Mouse (Mus musculus): ENCODE data around the gene Tac2.

Gene Tac2

GRCm38 (mm10) chr10:127724178-127724577 is at the start of gene Tac2:
Gene Tac2 (plus strand): TSS chr10:127724478.
- in situ Hi-C loops (cut with MboI, MseI) = no loop called here

GRCm38 (mm10) chr10:127674794-127675522 is 49.3 kb upstream of the Tac2 start:
- in situ Hi-C loops (cut with MboI, MseI) = loop anchor here (10.0 kb wide), 1 partner anchor 630 kb away; the partner anchor contains the start of genes Cyp27b1, Eef1akmt3 and Mettl1

DNA sequence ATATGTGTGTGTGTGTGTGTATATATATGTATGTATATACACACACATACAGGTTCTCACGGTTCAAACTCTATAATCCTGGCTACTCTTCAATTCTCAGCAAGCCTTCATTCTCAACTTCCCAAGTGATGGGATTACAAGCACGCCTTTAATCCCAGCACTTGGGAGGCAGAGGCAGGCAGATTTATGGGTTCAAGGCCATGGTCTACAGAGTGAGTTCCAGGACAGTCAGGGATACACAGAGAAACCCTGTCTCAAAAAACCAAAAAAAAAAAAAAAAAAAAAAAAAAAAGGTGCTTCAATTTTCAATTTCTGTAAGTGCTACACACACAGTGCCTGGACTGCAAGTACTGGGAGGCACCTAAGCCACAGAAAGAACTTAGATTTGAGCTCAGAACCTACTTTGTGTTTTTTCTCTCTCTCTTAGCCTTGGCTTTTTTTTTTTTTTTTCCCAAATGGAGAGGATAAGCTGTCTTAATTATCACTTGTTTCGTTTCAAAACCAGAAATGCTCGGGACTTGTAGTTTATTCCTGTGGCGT is 48.3 kb upstream of the Tac2 start:
- in situ Hi-C loops (cut with MboI, MseI) = loop anchor here (10.0 kb wide), 1 partner anchor 631 kb away; the partner anchor contains the start of genes Cyp27b1, Eef1akmt3 and Mettl1

GRCm38 (mm10) chr10:127676691-127677548 is 47.4 kb upstream of the Tac2 start:
- in situ Hi-C loops (cut with MboI, MseI) = loop anchor here (10.0 kb wide), 1 partner anchor 632 kb away; the partner anchor contains the start of genes Cyp27b1, Eef1akmt3 and Mettl1

DNA sequence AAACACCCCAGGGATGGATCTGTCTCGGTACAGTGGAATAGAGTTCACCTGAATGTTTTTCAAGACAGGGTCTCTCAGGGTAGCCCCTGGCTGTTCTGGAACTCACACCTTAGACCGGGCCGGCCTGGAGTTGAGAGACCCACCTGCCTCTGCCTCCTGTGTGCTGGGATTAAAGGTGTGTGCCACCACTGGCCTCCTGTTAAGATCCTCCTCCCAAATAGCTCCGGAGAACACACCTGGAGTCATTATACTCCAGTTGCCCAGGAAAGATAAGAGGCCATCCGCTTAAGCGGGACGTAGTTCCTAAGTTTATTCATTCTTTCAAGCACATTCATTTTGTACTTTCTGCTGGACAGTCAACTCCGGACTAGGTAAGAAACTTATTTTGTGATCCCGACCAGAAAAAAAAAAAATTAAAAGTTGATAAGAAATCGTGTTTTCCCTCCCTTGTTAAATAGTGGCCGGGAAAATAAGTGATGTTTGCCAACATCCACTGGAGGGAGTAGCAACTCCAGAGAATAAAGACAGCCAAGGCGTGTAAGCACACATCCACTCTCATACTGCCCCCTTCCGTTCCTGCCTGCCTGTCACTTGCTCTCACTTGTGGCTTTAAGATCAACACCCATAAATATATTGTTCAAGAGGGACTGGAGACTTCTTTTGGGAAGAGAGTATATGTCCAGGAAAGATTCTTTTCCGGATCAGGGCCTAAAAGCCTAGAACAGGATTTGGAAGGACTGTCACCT is 46.5 kb upstream of the Tac2 start:
- in situ Hi-C loops (cut with MboI, MseI) = loop anchor here (10.0 kb wide), 1 partner anchor 633 kb away; the partner anchor contains the start of genes Cyp27b1, Eef1akmt3 and Mettl1

- in situ Hi-C loops (cut with MboI, MseI) = loop anchor here (10.0 kb wide), 1 partner anchor 634 kb away; the partner anchor contains the start of genes Cyp27b1, Eef1akmt3 and Mettl1
Measured at GRCm38 (mm10) chr10:127679208-127679607, 45.1 kb upstream of the Tac2 start.

DNA sequence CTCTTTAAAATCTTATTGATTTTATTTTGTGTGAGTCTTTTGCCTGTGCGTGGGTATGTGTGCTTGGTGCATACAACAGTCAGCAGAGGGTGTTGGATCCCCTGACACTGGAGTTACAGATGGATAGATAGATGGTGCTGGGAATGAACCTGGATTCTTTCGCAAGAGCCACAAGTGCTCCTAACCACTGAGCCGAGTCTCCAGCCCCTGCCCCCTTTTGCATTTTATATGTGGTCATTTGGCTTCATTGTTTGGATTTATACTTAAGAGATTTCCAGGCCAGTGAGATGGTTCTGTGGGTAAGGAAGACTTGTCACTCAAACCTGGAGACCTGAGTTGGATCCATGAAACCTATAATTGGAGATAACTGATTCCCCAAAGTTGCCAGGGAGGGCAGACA is 44.4 kb upstream of the Tac2 start:
- in situ Hi-C loops (cut with MboI, MseI) = loop anchor here (10.0 kb wide), 1 partner anchor 635 kb away; the partner anchor contains the start of genes Cyp27b1, Eef1akmt3 and Mettl1

DNA sequence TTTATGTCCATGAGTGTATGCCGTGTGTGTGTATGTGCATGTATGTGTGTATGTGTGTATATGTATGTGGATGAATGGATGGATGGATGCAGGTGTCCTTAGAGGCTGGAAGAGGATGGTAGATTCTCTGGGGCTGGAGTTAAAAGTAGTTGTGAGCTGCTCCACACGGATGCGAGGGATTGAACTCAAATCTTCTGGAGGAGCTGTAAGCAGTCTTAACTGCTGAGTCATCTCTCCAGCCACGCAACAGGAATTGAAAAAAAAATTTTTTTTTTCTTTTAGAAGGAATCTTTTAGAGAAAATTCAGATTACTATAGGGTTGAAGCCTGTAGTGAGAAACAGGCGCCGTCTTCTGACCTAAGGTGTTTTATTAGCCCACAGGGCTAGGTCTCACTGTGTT is 41.4 kb upstream of the Tac2 start:
- in situ Hi-C loops (cut with MboI, MseI) = no loop called here

- in situ Hi-C loops (cut with MboI, MseI) = no loop called here
Measured at GRCm38 (mm10) chr10:127691053-127691452, 33.2 kb upstream of the Tac2 start.

DNA sequence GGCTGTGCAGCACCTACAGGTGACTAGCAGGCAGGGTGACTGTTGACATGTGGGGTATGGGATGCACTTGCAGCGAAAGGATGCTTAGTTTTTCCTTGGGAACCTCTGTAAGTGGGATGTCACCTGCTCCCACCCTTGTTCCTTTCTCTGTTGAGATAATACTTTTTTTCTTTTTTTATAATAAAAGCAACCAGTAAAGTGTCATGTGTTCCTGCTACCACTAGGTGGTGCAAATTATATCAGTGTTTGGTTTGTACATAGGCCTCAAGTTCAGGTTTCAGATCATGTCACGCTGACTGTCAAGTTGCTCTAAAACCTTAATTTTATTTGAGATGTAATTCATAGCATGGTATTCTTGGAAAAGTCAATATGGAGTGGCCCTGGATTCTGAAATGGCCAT is 29.6 kb upstream of the Tac2 start:
- in situ Hi-C loops (cut with MboI, MseI) = no loop called here

- in situ Hi-C loops (cut with MboI, MseI) = no loop called here
Measured at GRCm38 (mm10) chr10:127695775-127696174, 28.5 kb upstream of the Tac2 start.

- in situ Hi-C loops (cut with MboI, MseI) = no loop called here
Measured at GRCm38 (mm10) chr10:127698966-127699365, 25.3 kb upstream of the Tac2 start.

- in situ Hi-C loops (cut with MboI, MseI) = loop anchor here (10.0 kb wide), 1 partner anchor 138 kb away; no protein-coding TSS in a partner anchor
Measured at GRCm38 (mm10) chr10:127703299-127703698, 21.0 kb upstream of the Tac2 start.

- in situ Hi-C loops (cut with MboI, MseI) = loop anchor here (10.0 kb wide), 1 partner anchor 139 kb away; no protein-coding TSS in a partner anchor
Measured at GRCm38 (mm10) chr10:127704293-127704692, 20.0 kb upstream of the Tac2 start.

GRCm38 (mm10) chr10:127704766-127705220 is 19.5 kb upstream of the Tac2 start, which contains the start of gene Myo1a:
Gene Myo1a (plus strand): TSS chr10:127705170.
- in situ Hi-C loops (cut with MboI, MseI) = loop anchor here (10.0 kb wide), 1 partner anchor 140 kb away; no protein-coding TSS in a partner anchor

DNA sequence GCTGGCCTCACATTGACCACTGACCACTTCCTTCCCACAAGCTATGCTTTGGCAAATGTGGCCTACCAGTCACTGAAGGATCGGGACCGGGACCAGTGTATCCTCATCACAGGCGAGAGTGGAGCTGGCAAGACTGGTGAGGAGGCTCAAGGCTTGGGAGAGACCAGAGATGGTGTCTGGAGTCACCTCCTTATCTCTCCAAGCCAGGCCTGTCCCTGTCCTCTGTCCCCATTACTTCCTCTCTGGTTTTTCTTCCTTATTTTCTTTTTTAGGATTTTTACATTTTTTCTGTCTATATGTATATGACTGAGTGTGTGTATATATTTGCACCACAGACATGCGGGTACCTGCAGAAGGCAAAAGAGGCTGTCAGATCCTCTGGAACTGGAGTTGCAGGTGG is 18.5 kb upstream of the Tac2 start:
- in situ Hi-C loops (cut with MboI, MseI) = loop anchor here (10.0 kb wide), 1 partner anchor 141 kb away; no protein-coding TSS in a partner anchor

- in situ Hi-C loops (cut with MboI, MseI) = loop anchor here (10.0 kb wide), 1 partner anchor 143 kb away; no protein-coding TSS in a partner anchor
Measured at GRCm38 (mm10) chr10:127707721-127708120, 16.6 kb upstream of the Tac2 start.

- in situ Hi-C loops (cut with MboI, MseI) = loop anchor here (10.0 kb wide), 1 partner anchor 144 kb away; no protein-coding TSS in a partner anchor
Measured at GRCm38 (mm10) chr10:127708850-127709370, 15.4 kb upstream of the Tac2 start.

DNA sequence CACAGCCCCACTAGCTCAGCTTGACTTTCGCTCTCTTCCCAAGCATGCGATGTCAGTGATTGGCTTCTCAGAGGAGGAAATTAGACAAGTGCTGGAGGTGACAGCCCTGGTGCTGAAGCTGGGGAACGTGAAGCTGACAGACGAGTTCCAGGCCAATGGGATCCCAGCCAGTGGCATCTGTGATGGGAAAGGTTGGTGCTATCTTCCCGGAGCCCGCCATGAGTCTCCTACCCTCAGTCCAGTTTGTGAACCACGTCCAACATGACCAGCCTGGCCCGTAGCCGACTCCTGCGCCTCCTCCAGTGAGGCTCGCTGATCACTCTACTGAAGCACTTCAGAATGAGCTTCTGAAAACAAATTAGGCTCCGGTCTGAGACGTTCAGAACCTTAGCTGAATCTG is 13.9 kb upstream of the Tac2 start:
- in situ Hi-C loops (cut with MboI, MseI) = no loop called here

GRCm38 (mm10) chr10:127712736-127713135 is 11.5 kb upstream of the Tac2 start:
- in situ Hi-C loops (cut with MboI, MseI) = no loop called here

Measured in T-helper 2 cell (primary cell).